Mouse (Mus musculus): ENCODE measurements around the gene Tmem170.

Gene Tmem170

GRCm38 (mm10) chr8:111877711-111878110 lies 1.2 kb upstream of the Tmem170 start:
- CTCF ChIA-PET = interaction anchor here (0.8 to 1.1 kb wide), 3 partner anchors 24 to 114 kb away, joined by 3 read pairs; partner anchors contain the start of genes Adat1 and Cfdp1

GRCm38 (mm10) chr8:111875758-111876157 lies 792 bp downstream of the Tmem170 start:
- CTCF ChIA-PET = interaction anchor here (1.6 kb wide), 1 partner anchor 22 kb away, joined by 5 read pairs; the partner anchor contains the start of gene Cfdp1

- CTCF ChIA-PET = no interaction called here
Measured at GRCm38 (mm10) chr8:111871278-111871677, 5.3 kb downstream of the Tmem170 start.

GRCm38 (mm10) chr8:111870379-111870778 lies 6.2 kb downstream of the Tmem170 start:
- CTCF ChIA-PET = no interaction called here

- CTCF ChIA-PET = no interaction called here
Measured at GRCm38 (mm10) chr8:111868664-111869063, 7.9 kb downstream of the Tmem170 start.

- CTCF ChIA-PET = no interaction called here
Measured at GRCm38 (mm10) chr8:111865857-111866256, 10.7 kb downstream of the Tmem170 start.

- CTCF ChIA-PET = no interaction called here
Measured at GRCm38 (mm10) chr8:111865130-111865852, 11.3 kb downstream of the Tmem170 start.

GRCm38 (mm10) chr8:111864648-111865047 lies 11.9 kb downstream of the Tmem170 start:
- CTCF ChIA-PET = no interaction called here

- CTCF ChIA-PET = no interaction called here
Measured at GRCm38 (mm10) chr8:111863280-111863679, 13.3 kb downstream of the Tmem170 start.

GRCm38 (mm10) chr8:111855977-111856376 lies 20.6 kb downstream of the Tmem170 start:
- CTCF ChIA-PET = no interaction called here

GRCm38 (mm10) chr8:111853861-111854501 lies 22.6 kb downstream of the Tmem170 start, which contains the start of gene Cfdp1:
Gene Cfdp1, minus strand, starts transcription at chr8:111854291.
- CTCF ChIA-PET = interaction anchor here (0.7 to 1.3 kb wide), 3 partner anchors 22 to 139 kb away, joined by 3 to 5 read pairs (median 3); no protein-coding TSS in a partner anchor

- CTCF ChIA-PET = interaction anchor here (0.7 to 1.2 kb wide), 2 partner anchors 24 to 591 kb away, joined by 3 to 16 read pairs; no protein-coding TSS in a partner anchor
Measured at GRCm38 (mm10) chr8:111853219-111853618, 23.3 kb downstream of the Tmem170 start.

GRCm38 (mm10) chr8:111846746-111847145 lies 29.8 kb downstream of the Tmem170 start:
- CTCF ChIA-PET = interaction anchor here (0.5 kb wide), 1 partner anchor 10 kb away, joined by 3 read pairs; no protein-coding TSS in a partner anchor

GRCm38 (mm10) chr8:111835540-111835939 lies 41.0 kb downstream of the Tmem170 start:
- CTCF ChIA-PET = no interaction called here

GRCm38 (mm10) chr8:111834011-111834410 lies 42.5 kb downstream of the Tmem170 start:
- CTCF ChIA-PET = no interaction called here

GRCm38 (mm10) chr8:111832983-111833382 lies 43.6 kb downstream of the Tmem170 start:
- CTCF ChIA-PET = no interaction called here

- CTCF ChIA-PET = no interaction called here
Measured at GRCm38 (mm10) chr8:111831996-111832395, 44.6 kb downstream of the Tmem170 start.

- CTCF ChIA-PET = no interaction called here
Measured at GRCm38 (mm10) chr8:111828595-111828994, 48.0 kb downstream of the Tmem170 start.

GRCm38 (mm10) chr8:111825219-111825618 lies 51.3 kb downstream of the Tmem170 start:
- CTCF ChIA-PET = interaction anchor here (0.5 to 1.2 kb wide), 3 partner anchors 107 to 210 kb away, joined by 3 to 4 read pairs (median 3); no protein-coding TSS in a partner anchor

GRCm38 (mm10) chr8:111824334-111824733 lies 52.2 kb downstream of the Tmem170 start:
- CTCF ChIA-PET = interaction anchor here (1.2 kb wide), 1 partner anchor 211 kb away, joined by 3 read pairs; no protein-coding TSS in a partner anchor

GRCm38 (mm10) chr8:111821199-111821598 lies 55.4 kb downstream of the Tmem170 start:
- CTCF ChIA-PET = interaction anchor here (0.8 to 1.3 kb wide), 2 partner anchors 9 to 109 kb away, joined by 3 read pairs; no protein-coding TSS in a partner anchor

- CTCF ChIA-PET = interaction anchor here (0.7 kb wide), 1 partner anchor 57 kb away, joined by 3 read pairs; no protein-coding TSS in a partner anchor
Measured at GRCm38 (mm10) chr8:111820691-111821090, 55.9 kb downstream of the Tmem170 start.
